Mouse (Mus musculus): ENCODE results near the gene BC004004. TPM values are rescaled to one million over a fixed set of nuclear protein-coding genes. Genes with fewer than 3 reads are reported as not detected.
A peak's percentile ranks its signal among the peaks of the same experiment; 100 is the strongest.
"Not testable (repeated sequence)": the region's sequence is repeated elsewhere in the genome, so short reads cannot be mapped to it uniquely, and the experiment has no call there.

Gene BC004004
- total RNA-seq, 2 experiments from 2014 or later: 112 to 130 TPM

- peak; percentile 83 to 87 for DNase-seq
Measured at GRCm38 (mm10) chr17:29259489-29259888, 9.1 kb upstream of the BC004004 start.

GRCm38 (mm10) chr17:29260501-29260900, 8.1 kb upstream of the BC004004 start:
- DNase-seq: no peak

- no peak for DNase-seq
Measured at GRCm38 (mm10) chr17:29261603-29262258, 6.9 kb upstream of the BC004004 start.

GRCm38 (mm10) chr17:29262259-29262649, 6.3 kb upstream of the BC004004 start:
- DNase-seq: no peak

GRCm38 (mm10) chr17:29263417-29263816, 5.2 kb upstream of the BC004004 start:
- no peak for DNase-seq

GRCm38 (mm10) chr17:29263840-29264633, 4.6 kb upstream of the BC004004 start, which contains the start of gene Ppil1:
Gene Ppil1, minus strand, starts transcription at chr17:29264186.
- DNase-seq: peak; percentile 83 to 91

- no peak for DNase-seq
Measured at GRCm38 (mm10) chr17:29264760-29265159, 3.8 kb upstream of the BC004004 start.

GRCm38 (mm10) chr17:29267040-29267439, 1.5 kb upstream of the BC004004 start:
- DNase-seq: not testable (repeated sequence)

GRCm38 (mm10) chr17:29267931-29268681, 482 bp upstream of the BC004004 start:
- DNase-seq: no peak

GRCm38 (mm10) chr17:29269349-29269706, 740 bp downstream of the BC004004 start:
- no peak for DNase-seq

GRCm38 (mm10) chr17:29270148-29270698, 1.6 kb downstream of the BC004004 start:
- no peak for DNase-seq

- DNase-seq: no peak
Measured at GRCm38 (mm10) chr17:29273156-29273555, 4.6 kb downstream of the BC004004 start.

GRCm38 (mm10) chr17:29273889-29274288, 5.3 kb downstream of the BC004004 start:
- peak in 1 of 2 experiments; percentile 55 for DNase-seq

GRCm38 (mm10) chr17:29280422-29280821, 11.8 kb downstream of the BC004004 start:
- DNase-seq: no peak

GRCm38 (mm10) chr17:29281541-29281940, 13.0 kb downstream of the BC004004 start:
- DNase-seq: no peak

GRCm38 (mm10) chr17:29282216-29282952, 13.8 kb downstream of the BC004004 start:
- DNase-seq: no peak

GRCm38 (mm10) chr17:29291793-29292192, 23.2 kb downstream of the BC004004 start:
- DNase-seq: no peak

- DNase-seq: no peak
Measured at GRCm38 (mm10) chr17:29292996-29293395, 24.4 kb downstream of the BC004004 start.

GRCm38 (mm10) chr17:29293807-29294605, 25.4 kb downstream of the BC004004 start:
- no peak for DNase-seq

GRCm38 (mm10) chr17:29295835-29296234, 27.2 kb downstream of the BC004004 start:
- no peak for DNase-seq

- DNase-seq: no peak
Measured at GRCm38 (mm10) chr17:29297321-29297720, 28.7 kb downstream of the BC004004 start.

Measured in adrenal gland, postnatal 36 days (tissue).